Mouse (Mus musculus) naive thymus-derived CD4-positive, alpha-beta T cell, adult 2 months (primary cell): ENCODE data around the gene Gm45711.
"Not testable (repeated sequence)": the region's sequence is repeated elsewhere in the genome, so short reads cannot be mapped to it uniquely, and the experiment has no call there.

Experiments
- DNase-seq: peaks from one replicate; pipeline ENCODE4 v3.0.0-alpha.2; 2011; ENCODE audit warnings: low read depth

Gene Gm45711

DNA sequence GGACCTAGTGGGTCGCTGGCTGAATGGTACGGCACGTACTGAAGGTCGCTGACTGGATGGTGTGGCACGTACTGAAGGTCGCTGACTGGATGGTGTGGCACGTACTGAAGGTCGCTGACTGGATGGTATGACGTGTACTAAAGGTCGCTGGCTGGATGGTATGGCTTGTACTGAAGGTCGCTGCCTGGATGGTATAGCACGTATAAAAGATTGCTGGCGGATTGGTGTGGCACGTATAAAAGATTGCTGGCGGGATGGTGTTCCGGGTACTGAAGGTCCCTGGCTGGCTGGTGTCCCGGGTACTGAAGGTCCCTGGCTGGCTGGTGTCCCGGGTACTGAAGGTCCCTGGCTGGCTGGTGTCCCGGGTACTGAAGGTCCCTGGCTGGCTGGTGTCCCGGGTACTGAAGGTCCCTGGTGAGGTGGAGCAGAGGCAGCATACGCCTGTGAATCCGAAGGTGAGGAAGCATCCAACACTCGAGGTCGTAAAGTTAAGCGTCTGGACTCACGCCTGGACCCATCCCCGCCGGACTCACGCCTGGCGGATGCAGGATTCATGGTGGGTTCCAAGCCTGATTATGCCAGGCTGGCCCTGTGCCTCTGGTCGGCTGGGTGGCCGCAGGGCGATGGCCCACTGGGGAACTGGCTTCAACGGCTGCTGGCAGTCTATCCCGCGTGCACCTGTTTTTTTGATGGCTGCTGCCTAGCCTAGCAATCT lies at the start of gene Gm45711, which contains the start of gene Cmtm1:
Gene Gm45711 (minus strand): TSS at position 641 of the 715 bp plus-strand sequence.
Gene Cmtm1 (minus strand): TSS at position 705 of the 715 bp plus-strand sequence.
- DNase-seq = not testable (repeated sequence)

DNA sequence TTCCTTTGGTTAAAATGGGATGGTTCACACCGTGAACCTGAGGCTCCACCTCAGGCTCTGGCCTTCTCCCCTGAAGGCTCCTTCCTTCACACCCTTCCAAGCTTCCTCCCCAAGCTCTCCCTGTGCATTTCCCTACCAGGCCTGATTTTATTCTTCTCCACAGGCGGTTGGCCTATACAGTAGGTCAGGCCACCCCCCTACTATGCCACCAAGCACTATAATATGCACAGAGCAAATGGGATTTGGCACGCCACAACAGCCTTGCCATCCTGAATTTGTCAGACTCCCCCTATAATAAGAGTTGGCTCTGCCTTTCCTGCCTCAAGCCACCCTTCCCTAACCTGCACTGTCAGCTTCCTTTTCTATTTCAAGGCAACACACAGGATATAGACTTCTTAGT lies 48.8 kb upstream of the Gm45711 start:
- DNase-seq = no peak

DNA sequence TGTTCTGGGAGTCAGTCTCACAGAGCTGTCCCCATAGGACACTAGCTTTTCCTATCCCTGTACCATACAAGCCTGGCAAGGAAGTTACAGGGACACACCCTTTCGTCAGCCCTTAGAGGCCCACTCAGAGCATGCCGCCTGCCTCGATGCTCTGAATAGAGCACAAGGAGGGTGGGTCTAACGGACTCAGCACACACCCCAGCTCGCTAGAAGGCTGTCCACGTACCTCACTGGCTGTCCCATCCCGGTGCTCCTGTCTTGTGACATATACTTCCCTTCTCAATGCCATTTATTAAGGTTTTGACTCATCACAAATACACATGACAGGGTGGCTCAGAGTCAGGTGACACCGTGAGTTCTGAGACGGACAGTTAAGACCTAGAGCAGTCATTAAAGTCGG lies 44.6 kb upstream of the Gm45711 start:
- DNase-seq = no peak

DNA sequence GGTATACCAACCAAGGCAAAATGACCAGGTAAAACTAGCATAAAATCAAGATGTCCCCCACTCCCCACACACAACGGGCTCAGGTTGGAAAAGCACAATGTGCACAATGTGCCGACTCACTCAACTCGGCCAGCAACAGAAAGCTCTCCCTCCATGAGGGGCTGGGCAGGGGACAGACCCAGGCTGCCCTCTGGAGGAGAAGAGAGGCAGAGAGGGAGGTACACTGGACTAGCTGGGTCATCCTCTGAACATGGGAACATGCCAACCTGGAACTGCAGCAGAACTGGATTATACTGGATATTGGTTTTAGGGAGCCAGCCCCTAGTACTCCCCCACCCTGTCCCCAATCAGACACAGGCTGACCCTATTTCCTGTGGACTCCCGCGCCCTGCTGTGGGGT lies 43.3 kb upstream of the Gm45711 start:
- no peak for DNase-seq

DNA sequence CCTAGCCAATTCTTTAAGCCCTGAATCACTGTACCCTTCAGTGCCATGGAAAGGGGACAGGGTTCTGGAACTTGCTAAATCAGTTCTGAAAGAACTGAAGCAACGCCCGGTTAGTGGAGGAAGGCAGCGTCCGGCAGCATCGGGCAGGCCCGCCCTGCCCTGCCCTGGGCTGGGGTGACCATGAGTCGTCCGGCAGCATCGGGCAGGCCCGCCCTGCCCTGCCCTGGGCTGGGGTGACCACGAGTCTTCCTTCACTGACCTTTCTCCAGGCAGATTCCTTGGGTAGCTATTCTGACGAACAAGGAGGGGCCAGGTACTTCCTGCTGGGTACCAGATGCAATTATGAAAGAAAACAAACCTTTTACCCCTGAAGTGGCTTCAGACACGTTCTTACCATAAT lies 40.2 kb upstream of the Gm45711 start:
- DNase-seq = no peak

DNA sequence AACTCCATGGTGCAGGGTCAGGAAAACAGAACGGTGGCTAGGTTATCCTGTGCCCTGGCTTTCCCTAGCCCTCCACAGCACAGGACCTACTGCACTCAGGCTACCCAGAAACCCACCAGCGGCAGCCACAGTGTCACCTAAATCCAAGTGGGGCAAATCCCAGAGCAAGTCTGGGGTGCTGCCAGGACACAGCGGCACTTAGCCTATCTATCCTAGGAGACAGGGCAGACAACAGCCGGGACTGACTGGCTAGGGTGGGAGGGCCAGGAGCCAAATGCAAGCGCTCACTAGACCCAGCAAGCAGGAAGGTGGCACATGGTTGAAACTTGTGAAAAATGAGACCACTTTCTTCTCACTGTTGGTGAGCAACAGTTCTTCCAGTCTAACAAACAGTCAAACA lies 39.1 kb upstream of the Gm45711 start:
- no peak for DNase-seq

DNA sequence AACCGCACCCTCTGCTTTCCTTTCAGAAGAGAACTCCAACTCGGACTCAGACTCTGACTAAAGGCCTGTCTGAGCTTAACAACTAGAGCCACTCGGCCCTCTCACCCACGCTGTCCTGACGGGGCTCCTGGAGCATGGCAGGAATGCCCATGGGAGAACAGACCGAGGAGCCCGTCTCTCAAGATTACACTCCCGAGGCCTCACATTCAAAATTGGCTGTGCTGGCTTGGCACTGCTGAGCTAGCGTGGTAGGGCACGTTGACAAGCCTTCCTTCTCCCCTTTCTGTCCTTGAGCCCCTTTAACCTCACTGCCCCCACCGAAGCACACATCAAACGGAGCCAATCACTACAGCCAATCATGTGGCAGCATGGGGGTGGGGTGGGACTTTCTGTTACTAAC lies 36.8 kb upstream of the Gm45711 start:
- no peak for DNase-seq

DNA sequence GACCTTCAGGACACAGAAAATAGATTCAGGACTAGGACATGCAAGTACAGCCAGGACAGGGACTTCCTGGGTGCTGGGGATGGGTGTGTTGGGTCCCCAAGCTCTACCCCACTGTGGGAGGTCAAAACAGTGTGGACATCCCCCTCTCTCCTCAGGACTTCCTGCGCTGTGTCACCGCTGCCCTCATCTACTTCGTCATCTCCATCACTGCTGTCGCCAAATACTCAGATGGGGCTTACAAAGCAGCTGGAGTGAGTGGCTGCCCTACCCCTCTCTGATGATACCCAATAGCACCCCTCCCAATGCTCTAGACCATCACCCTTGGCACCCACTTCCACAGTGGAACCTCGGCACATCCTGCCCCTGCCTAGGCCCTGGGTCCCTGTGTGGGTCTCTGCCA lies 34.7 kb upstream of the Gm45711 start:
- no peak for DNase-seq

DNA sequence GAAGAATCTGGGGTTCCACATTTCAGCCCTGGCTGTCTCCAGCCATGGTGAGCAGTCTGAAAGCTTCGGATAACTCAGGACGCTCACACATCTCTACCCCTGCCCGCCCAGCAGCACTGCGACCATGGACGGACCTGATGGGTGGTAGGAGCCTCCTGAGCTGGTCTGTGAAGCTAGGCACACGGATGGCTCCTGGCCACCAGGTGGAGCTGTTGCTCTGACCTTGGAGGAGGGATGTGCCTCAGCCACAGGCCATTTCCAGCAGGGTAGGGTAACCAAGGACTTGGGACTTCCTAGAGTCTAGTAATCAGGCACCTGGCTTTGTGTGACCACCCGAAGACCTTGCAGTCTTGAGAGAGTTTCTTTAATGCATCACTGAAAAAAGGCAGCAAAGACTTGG lies 34.1 kb upstream of the Gm45711 start:
- peak; percentile 90 for DNase-seq

DNA sequence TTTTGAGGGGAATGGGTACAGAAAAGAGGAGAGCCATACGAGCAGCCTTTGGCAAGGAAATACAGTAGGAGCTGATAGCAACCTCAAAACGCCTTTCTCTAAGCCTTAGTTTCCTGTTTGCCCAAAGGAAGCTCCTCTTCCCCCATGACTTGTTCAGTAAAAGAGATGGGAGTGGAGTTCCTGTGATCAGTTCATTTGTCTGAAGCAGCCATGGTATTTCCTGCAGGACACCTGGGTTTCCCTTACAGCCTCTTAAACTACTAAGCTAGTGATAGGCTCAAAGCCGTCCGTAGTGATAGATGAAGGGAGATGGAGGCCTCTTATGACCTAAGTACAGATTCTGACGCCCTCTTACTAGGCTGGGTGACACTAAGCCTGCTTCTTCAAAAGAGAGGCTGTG lies 32.5 kb upstream of the Gm45711 start:
- peak; percentile 10 for DNase-seq

DNA sequence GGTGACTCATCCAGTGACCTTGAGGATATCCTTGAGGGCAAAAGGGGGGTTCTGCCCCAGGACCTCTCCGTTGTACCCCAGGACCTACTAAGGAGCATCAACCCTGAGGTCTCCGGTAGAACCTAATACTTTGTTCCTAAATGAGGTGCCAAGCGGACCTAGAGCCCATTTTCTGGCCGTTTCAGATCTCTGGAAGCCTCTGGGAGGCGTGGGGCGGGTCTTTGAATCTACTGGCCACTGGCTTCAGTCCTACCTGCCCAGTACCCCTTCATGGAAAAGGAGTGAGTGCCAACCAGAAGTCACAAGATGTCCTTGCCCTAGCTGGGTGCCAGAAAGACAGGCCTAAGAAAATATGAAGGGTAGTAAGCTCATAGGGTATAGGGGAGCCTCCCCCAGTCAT lies 31.8 kb upstream of the Gm45711 start:
- peak; percentile 15 for DNase-seq

DNA sequence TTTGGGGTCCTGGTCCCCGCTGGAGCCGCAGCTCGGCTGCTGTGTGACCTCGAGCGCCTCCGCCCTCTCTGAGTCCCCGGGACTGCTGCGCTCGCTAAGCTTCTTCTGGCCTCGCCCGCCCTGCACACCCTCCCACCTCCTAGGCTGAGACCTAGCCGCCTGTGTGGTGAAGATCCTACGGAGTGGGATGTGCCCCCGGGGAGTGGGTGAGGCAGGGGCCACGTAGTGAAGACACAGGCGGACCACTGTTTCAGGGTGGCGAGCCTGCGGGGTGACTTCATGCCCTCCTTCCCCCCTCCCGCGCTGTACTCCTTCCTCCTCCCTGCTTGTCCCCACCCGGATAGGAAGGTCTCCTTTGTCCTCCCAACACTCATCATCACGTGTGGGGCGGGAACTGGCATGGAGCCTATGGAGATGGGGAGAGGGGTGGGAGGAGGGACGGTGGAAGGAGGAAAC lies 31.3 kb upstream of the Gm45711 start:
- no peak for DNase-seq

DNA sequence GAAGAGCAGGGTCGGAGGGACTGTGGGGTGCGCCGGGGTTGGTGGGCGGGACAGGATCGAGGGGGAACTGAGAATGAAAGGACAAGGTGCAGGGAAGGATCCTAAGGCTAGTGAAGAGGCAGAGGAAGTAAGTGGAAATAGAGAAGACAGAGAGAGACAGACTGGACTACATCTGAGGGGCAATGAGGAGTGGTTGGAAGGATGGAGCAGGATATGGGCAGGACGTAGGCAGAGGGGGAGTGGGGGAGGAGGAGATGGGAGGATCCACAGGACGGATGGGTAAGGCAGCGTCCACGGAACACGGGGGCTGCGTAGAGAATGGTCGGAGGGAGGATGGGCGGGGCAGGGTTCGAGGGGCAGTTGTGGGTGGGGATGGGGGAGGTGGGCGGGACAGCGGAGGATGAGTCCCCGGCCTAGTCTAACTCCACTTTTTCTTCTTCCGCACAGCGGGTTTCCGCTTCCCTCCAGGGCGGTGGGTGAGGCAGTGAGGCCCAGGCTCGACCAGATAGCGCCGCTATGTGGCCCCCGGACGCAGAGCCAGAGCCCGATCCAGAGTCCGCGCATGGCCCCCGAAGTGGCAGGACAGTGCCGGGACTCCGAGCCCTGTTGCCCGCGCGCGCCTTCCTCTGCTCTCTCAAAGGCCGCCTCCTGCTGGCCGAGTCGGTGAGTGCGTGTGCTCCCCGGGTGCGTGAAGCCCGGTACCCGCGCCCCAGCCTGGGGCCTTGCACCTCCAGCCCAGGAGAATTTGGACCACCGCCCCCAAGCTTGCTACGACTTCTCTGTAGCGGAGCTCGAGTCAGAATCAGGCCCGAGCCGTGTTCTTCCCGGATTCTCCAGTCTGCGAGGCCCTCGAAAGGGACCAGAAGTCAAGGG lies 30.6 kb upstream of the Gm45711 start:
- peak; percentile 86 for DNase-seq

DNA sequence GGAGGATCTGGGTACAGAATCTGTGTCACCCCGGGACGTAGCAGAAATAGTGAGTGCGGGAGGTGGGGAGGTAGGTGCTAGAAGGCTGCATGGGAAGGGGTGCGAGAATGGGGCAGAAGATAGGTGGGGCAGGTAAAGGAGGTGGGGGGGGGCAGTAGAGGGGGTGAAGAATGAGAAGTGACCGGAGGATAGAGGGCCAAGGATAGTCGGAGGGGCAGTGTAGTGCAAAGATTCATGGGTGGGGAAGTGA lies 30.0 kb upstream of the Gm45711 start:
- no peak for DNase-seq

DNA sequence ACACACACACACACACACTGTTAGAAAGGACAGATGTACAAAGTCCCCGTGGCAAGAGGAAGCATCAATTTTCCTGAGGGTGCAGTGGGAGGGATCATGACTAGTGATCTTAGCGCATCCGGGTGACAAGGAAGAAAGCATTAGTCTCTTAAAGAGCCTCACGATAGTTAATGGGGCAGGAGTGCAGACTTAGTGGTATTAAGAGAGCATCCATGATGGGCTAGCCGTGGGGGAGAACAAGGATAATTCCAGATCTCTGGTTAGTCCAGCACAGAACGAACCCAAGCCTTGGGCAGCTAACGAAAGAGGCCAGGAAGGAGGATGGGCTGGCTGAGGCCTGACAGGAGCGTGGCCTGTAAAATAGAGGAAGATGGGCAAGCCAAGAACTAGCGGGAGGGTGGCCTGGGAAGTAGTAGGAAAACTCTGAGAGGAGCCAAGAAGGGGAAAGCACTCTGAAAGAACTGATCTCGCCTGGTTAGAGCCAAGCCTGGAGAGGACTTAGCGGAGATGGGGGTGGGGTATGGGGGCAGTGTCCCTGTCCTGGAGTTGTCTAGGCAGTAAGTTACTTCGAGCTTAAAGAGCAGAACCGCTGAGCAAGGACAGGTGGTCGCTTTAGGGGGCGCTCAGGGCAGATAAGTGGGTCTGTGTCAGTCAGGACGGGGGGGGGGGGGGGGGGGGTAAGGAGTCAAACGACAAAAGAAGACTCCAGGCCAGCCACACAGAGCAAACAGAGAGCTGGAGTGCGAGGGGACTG lies 29.5 kb upstream of the Gm45711 start, which contains the start of gene Cmtm3:
Gene Cmtm3 (plus strand): TSS at position 182 of the 754 bp plus-strand sequence.
- peak; percentile 29 for DNase-seq

DNA sequence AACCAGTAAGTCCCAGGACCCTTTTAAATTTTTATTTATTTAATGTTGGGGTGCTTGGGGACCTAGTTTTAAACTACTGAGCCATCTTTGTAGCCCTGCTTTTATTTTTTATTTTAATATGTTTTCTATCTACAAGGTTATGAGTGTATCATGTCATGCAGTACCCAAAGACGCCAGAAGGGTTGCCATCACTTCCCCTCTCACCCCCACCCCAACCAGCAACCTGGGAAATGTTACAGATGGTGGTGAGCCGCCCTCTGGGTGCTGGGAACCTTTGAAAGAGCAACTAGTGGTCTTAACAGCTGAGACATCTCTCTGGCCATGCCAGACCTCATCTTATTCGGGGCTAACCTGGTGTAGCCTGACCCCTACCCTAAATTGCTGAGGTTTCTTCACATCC lies 28.0 kb upstream of the Gm45711 start:
- peak; percentile 48 for DNase-seq

DNA sequence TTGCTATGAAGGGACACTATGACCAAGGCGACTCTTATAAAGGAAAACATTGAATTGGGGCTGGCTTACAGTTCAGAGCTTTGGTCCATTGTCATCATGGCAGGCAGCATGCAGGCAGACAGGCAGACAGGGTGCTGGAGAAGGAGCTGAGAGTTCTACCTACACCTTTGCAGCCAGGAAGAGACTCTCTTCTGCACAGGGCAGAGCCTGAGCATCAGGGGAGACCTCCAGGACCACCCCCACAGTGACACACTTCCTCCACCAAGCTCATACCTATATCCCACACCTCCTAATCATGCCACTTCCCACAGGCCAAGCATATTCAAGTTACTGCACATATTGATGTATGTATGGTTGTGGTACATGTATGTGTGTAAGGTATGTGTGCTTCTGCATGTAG lies 26.9 kb upstream of the Gm45711 start:
- DNase-seq = no peak

DNA sequence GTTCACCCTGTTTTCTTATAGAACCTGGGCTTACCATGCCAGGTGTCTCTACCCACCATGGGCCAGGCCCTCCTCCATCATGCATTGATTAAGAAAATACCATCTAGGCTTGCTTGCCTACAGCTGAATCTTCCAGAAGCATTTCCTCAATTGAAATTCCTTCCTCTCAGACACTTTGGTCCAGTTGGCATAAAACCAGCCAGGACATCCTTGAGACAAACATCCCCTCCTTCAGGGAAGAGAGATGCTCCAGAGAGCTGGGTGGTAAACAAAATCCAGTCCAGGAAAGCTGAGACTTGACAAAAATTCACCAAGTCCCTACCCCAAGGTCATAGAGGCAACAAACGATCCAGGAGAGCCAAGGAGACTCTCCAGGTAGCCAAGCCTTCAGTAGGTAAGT lies 24.3 kb upstream of the Gm45711 start:
- DNase-seq = no peak

DNA sequence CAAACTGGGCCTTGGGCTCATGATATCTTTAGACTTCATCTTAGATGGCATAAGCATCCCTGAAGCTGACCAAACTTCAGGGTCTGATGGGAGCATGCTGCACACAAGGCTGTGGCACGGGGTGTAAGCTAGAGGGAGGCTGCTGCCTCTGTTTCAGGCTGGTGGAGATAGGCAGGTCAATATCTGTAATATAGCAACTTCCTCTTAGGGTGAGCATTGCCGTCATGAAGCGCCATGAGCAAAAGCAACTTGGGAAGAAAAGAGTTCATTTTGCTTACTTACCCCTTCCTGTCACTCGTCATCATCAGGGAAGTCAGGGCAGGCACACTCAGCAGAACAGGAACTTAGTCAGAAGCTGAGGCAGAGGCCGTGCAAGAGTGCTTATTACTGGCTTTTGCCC lies 23.9 kb upstream of the Gm45711 start:
- no peak for DNase-seq

DNA sequence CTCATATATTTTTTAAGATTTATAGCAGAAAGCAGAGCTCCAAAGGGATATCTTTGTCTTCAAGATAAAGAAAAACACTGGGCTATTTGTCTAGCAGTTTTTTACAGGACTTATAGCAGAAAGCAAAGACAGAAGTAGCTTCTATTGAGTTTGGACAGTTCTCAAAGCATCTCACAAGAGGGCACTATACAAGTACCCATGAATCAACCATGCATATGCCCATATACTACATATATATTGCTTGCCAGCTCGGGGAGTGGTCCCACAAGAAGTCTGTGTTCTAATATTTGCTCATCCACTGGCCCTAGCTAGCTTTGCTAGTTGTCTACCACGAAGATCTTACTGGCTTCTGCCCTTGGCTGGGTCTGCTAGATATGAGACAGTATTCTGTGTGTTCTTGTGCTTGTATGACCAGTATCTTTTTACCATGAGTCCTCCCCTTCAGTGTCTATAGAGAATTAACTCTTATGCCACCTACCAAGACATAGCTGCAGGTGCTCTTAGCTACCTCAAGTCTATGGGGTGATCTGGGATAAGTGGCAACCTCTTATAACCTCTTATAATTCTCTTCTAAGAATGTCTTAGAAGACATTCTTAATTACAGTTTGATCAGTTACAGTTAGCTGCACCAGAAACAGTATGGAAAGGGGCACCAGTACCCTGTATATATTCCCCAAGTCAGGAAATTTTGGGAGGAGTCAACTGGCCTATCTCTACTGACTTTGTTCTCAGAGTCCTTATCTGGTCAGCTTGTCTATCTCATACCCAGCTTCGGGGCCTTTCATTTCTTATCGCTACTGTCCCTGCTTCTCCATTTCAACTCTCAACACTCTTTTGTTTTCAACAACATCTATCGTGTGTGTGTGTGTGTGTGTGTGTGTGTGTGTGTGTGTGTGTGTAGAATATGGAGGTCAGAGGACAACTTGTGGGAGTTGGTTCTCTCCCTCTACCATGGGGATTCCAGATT lies 23.1 kb upstream of the Gm45711 start:
- no peak for DNase-seq

DNA sequence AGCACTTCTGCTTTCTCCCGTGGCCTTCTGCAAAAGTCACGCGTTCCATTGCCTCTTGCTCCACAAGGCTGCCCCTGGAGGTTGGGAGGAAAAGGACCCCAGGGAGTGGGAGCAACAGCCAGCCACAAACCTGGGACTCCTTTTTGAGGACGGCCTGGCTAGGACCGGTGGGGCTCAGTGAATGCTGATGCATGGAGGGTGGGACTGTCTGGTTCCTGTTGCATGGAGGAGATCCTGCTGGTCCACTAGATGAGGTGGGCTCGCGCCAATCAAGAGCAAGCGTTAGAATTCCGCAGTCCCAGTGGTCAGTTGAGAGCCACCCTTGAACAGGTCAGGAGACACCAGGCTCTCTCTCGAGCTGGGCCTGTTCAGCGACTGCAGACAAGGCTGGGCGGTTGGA lies 12.0 kb upstream of the Gm45711 start, which contains the start of gene Cmtm2b:
Gene Cmtm2b (plus strand): TSS at position 301 of the 400 bp plus-strand sequence.
- DNase-seq = not testable (repeated sequence)
